Mouse (Mus musculus): ENCODE data around the gene Colgalt2.
"Not testable (repeated sequence)": the region's sequence is repeated elsewhere in the genome, so short reads cannot be mapped to it uniquely, and the experiment has no call there.

Colgalt2 gene

GRCm38 (mm10) chr1:152399790-152400555 is at the start of gene Colgalt2:
Gene Colgalt2 (plus strand): TSS chr1:152399830.
- DNase-seq (ENCODE audit: low spot score), result peak; percentile 15

GRCm38 (mm10) chr1:152356721-152357120 is 42.9 kb upstream of the Colgalt2 start:
- DNase-seq (ENCODE audit: low spot score), result peak; percentile 23

DNA sequence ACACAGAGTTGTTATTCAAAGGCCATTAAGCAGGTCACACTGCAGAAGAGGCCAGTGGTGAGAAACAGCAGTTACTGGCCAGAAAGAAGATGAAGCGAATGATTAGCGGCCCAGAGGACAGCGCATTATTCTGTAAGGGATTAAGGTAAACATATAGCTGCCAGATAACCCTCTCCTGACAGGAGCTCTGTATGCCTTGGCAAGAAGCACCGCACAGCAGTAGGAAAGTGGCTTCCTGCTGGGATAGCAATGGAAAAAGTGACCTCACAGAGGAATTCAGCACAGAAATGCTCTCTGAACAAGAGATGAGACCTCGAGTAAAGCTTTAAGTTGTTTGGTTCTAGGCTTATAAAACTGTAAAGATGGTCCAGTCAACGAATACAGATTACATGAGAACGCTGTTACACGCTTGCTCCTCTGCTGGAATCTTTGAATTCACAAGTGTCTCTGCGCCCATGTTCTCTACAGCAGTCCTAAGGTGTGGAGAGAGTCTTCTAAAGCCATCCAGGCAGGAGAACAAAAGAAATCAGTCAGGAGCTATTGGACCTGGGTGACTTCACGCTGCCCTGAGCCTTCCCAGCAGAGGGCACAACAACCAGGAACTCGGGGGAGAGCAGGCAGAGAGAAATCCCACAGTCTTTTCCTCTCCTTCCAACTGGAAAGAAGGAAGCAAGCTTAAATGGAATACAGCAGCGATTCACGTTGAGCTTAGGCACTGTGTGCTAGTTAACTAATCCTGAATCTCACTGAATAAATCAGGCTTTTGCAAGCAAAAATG is 31.1 kb upstream of the Colgalt2 start:
- no peak for DNase-seq (ENCODE audit: low spot score)

DNA sequence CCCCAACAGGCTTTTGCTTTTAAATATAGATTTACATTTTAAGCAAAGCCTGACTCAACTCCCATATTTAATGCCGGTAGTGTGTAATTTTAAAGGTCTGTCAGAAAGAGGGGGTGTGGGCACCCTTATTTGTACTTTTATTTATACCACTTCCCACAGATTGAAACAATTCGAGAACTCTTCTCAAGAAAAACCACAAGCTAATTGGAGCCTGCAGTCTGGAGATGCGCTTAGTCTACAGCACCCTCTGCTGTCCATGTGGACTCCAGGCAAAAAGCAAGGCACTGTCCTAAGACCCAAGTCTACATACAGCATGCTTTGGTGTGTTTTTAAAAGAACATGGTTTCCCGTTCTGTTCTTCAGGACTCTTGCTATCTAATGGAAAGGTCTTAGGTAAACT is 30.5 kb upstream of the Colgalt2 start:
- DNase-seq (ENCODE audit: low spot score), result peak; percentile 9

GRCm38 (mm10) chr1:152378311-152378710 is 21.3 kb upstream of the Colgalt2 start:
- no peak for DNase-seq (ENCODE audit: low spot score)

- no peak for DNase-seq (ENCODE audit: low spot score)
Measured at GRCm38 (mm10) chr1:152384589-152384988, 15.0 kb upstream of the Colgalt2 start.

DNA sequence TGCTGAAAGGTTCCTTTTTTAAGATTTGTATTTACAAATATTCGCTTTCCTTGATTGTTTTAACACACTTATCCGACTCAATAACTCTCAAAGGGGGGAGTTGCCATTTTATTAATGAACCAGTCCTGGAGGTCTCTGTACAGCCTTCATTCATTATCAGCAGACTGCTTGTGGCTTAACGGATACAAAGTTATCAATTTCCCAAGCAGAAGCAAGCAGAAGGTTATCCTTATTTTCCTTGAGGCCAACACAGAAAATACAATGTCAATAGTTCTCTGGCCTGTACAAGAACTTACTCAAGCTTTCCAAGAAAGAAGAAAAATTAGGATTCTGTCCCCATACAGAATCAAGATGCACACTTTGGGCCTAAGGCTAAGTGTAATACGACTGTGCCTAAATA is 13.9 kb upstream of the Colgalt2 start:
- DNase-seq (ENCODE audit: low spot score), result not testable (repeated sequence)

DNA sequence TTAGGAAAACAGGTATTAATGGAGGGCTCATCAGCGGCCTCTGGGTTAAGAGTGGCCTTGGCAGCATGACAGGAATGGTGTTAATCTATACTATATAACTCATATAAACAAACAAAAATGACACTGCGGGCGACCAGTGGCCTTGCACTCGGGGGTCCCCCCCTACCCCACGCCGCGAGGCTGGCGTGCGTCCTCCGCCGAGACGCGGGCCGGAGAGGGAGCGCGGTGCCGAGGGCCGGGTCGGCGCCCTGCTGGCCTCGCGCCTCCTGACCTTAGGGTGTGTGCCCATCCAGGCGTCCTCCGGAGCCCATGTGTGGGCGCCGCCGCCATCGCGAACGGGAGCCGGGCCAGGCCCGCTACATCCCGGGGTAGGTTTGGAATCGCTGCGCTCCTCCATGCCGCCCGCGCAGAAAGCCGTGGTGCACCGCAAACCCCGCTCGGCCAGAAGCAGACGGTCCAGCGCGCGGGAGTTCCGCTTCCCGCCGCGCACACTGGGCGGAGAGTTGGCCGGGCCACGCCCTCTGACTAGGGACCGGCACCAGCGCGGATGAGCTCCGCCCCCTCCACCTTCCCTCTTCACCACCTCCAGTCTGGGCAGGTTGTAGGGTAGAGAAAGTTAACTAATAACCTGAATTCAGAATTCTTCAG is 13.3 kb upstream of the Colgalt2 start, which contains the start of gene Tsen15:
Gene Tsen15, minus strand, starts transcription at position 501 of the 648 bp plus-strand sequence.
- DNase-seq (ENCODE audit: low spot score), result peak; percentile 70

DNA sequence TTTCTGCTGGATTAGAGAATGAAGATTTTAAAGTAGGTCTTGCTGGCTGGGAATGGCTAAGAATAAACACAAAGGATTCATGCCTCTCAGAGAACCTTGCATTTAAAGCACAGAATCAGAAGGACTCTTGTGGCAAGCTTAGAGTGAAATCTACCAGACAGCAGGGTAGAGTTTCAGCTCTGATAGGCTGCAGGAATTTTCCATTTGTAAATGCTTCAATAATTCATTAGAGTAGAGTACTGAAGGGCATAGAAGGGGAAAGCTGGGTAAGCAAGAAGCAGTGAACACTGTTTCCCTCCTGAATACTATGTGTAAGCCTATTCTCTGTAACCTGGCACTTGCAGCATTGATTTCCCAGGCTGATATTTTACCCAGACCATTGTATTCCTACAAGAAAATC is 10.4 kb upstream of the Colgalt2 start:
- no peak for DNase-seq (ENCODE audit: low spot score)

DNA sequence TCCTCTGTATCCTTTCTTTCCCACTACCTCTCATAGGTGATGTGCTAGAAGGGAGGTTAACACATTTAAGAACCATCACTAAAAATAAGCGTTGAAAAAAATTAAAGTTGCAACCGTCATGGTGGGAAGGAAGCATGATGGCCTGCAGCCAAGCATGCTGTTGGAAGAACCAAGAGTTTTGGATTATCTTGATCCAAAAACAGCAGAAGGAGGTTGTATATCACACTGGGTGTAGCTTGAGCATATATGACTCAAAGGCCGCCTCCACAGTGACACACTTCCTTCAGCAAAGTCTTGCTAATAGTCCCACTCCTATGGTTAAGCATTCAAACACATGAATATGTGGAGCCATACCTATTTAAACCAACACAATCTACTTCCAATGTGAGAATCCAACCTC is 5.5 kb upstream of the Colgalt2 start:
- DNase-seq (ENCODE audit: low spot score), result no peak

- DNase-seq (ENCODE audit: low spot score), result no peak
Measured at GRCm38 (mm10) chr1:152394956-152395515, 4.6 kb upstream of the Colgalt2 start.

DNA sequence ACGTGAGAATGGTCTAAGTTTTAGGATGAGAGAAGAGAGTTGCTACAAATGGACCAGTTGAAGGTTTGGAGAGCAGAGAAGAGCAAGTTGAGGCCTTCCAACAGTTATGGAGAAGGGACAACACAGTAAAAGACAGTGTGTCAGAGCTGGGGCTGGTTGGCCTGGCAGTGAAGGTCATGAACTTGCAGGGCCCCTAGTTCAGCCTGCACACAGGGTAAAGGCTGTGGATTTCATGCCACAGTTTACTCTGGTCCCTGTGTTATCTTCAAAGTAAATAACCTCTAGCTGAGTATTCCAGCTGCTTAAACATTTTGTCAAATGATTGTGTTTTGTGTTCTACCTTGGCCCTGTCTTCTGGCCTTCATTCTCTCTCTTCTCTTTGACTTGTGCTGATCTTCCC is 922 bp upstream of the Colgalt2 start:
- DNase-seq (ENCODE audit: low spot score), result no peak

GRCm38 (mm10) chr1:152400556-152401540 is 1.2 kb downstream of the Colgalt2 start:
- DNase-seq (ENCODE audit: low spot score), result no peak

DNA sequence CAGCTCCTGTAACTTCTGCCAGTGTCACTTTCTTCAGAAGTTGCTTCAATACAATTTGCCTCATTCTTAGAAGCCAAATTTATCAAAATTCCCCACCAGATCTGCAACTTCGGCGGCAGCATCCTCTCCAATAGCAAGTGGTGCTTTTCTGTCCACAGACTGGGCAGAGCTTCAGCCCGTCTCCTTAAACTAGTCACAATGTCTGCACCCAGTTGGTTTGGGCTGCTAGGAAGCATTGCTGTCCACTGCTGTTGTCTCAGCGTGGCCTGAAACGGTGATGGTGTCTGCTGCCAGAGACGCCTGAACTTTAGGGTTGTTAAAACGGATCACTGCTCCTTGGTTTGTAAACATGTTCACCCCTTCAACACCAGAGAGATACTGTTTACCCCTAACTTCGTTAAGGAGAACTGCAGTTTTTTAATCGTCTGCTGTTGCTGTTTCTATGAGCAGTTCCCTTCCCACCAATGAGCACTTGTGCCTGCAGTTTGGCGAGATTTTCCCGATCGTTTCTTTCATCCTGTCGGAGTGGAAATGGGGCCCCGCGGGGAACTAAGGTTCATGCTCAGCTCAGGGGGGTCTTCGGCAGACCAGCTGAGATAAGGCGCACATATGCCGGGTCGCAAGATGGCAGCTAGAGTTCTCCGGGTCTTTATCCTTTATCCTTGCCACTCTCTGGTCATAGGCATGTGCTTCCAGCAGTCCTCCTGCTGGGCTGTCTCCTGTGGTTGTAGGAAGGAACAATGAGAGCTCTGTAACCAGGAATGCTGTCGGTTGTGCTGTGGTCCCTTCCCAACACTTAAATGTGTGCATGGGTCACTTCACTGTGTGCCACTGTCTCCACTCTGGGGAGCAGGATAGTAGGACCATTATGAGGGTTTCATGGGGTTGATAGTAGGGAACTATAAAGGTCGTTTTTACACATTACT is 7.7 kb downstream of the Colgalt2 start:
- DNase-seq (ENCODE audit: low spot score), result no peak

- DNase-seq (ENCODE audit: low spot score), result no peak
Measured at GRCm38 (mm10) chr1:152409356-152409755, 9.7 kb downstream of the Colgalt2 start.

DNA sequence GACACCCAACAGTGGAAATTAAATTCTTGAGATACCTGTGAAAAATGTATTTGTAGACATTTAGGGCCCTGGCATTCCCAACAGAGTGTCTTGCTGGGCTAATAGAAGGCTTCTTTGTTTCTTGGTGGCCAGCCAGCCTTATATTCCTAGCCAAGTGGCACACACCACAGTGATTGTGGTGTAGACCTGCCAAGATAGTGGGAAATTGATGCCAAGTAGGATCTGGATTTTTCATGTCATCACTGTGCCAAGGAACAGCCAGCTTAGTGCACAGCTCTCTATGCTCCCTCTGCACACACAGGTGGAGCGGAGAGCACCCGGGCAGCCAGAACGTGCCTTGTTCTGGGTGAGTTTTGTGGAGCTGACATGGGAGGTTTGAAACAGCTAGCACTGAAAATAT is 11.0 kb downstream of the Colgalt2 start:
- DNase-seq (ENCODE audit: low spot score), result no peak

DNA sequence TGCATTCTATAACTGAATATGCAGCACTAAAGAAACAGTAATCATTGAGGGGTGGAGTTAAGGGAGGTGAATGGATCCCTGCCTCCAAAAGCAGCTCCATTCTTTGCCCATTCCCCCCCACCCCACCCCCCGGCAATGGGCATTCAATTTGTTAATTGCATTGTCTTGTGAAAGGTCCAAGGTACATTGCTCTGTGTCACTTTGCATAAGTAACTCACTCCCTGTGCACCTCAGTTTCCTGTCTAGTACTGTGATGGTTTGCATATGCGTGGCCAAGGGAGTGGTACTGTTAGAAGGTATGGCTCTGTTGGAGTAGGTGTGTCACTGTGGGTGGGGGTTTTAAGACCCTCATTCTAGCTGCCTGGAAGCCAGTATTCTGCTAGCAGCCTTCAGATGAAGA is 13.5 kb downstream of the Colgalt2 start:
- no peak for DNase-seq (ENCODE audit: low spot score)

- DNase-seq (ENCODE audit: low spot score), result no peak
Measured at GRCm38 (mm10) chr1:152413961-152414360, 14.3 kb downstream of the Colgalt2 start.

- DNase-seq (ENCODE audit: low spot score), result no peak
Measured at GRCm38 (mm10) chr1:152414451-152414850, 14.8 kb downstream of the Colgalt2 start.

DNA sequence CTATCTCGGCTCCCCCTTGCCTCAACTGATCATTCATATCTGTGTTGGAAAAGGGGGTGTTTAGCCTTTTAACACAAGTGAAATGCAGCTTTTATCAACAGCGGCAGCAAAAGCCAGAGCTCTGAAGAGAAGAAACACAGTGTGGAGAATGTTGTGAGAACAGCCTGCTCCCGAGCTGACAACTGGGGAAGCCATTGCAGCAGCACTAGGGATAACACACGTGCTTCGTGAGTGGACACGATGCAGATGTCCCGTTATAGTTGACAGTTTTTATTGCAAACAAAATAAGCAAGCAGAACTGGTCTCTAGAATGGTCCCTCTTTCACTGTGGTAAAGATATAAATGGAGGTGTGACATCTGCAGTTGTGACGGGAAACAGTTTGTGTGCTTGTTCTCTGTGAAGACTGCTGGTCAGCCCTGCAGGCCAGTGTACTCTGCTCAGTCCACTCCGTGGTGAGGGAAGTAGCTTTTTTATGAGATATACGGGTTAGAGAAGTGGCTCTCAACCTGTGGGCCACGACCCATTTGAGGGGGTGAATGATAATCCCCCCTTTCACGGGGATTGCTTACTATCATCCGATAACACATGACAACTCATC is 16.8 kb downstream of the Colgalt2 start:
- no peak for DNase-seq (ENCODE audit: low spot score)

Data from ovary, adult 18-20 months (tissue).